Mouse (Mus musculus) kidney, postnatal 0 days (tissue): ENCODE results near the gene Gm20403. TPM values are rescaled to one million over a fixed set of nuclear protein-coding genes. Genes with fewer than 3 reads are reported as not detected.

Experiments
- ATAC-seq: fragments of 200-750 bp; cut with Nextera tagmentation; replicated peaks from 2 replicates; pipeline ENCODE4 v1.8.0; 2017; ENCODE audit warnings: low read depth, moderate number of reproducible peaks, moderate TSS enrichment, moderate library complexity; ENCODE audit not compliant: low FRiP score
- DNase-seq: peaks from one replicate; pipeline ENCODE4 v3.0.0-alpha.2; 2016; ENCODE audit warnings: low spot score
- H3K27ac ChIP-seq: fragments of 300-500 bp; sonication (generic); 2 replicates; pipeline ENCODE4 v1.5.1; 2014; ENCODE audit warnings: mild to moderate bottlenecking
- H3K27me3 ChIP-seq: fragments of 300-500 bp; sonication (generic); 2 replicates; pipeline ENCODE4 v1.6.1; 2014; ENCODE audit warnings: low read length, mixed read lengths; ENCODE audit not compliant: insufficient read depth
- H3K36me3 ChIP-seq: fragments of 300-500 bp; sonication (generic); 2 replicates; pipeline ENCODE4 v1.6.1; 2014; ENCODE audit warnings: low read length, mixed read lengths; ENCODE audit not compliant: insufficient read depth
- H3K4me1 ChIP-seq: fragments of 300-500 bp; sonication (generic); replicated peaks from 2 replicates; pipeline ENCODE4 v1.6.1; 2014; ENCODE audit warnings: antibody characterized with exemption, low read length, mixed read lengths; ENCODE audit not compliant: insufficient read depth
- H3K4me2 ChIP-seq: fragments of 300-500 bp; sonication (generic); 2 replicates; pipeline ENCODE4 v1.6.1; 2014; ENCODE audit warnings: mild to moderate bottlenecking, low read length, moderate library complexity, mixed read lengths
- H3K4me3 ChIP-seq: fragments of 300-500 bp; sonication (generic); replicated peaks from 2 replicates; pipeline ENCODE4 v1.5.1; 2014; ENCODE audit warnings: low read depth, low read length
- H3K9ac ChIP-seq: fragments of 300-500 bp; sonication (generic); 2 replicates; pipeline ENCODE4 v1.6.1; 2014; ENCODE audit warnings: low read depth, low read length
- H3K9me3 ChIP-seq: fragments of 300-500 bp; sonication (generic); replicated peaks from 2 replicates; pipeline ENCODE4 v1.6.1; 2016; ENCODE audit warnings: low read length, inconsistent platforms, mixed read lengths
- CTCF ChIP-seq: IDR thresholded peaks from 2 replicates; pipeline ENCODE4 v1.5.1; 2016; ENCODE audit warnings: antibody characterized with exemption, low read depth, mild to moderate bottlenecking, moderate library complexity
- WGBS: fragments of 180-500 bp; shearing (Covaris S2); extraction: QIAGEN DNeasy Blood & Tissue Kit; methylation state at CpG from one replicate; pipeline ENCODE4 v1.1.7; 2014; 5-methylcytosine and 5-hydroxymethylcytosine counted together
- polyA plus RNA-seq: library from polyadenylated mRNA; unstranded; fragments of >200 nt; fragmentation: Nextera tagmentation; extraction: Ambion mirVana; gene quantifications from 2 replicates; pipeline ENCODE4 v1.2.1, GENCODE M21; 2015

Gm20403 gene
- polyA plus RNA-seq, 1 experiment from 2014 or later: not detected

GRCm38 (mm10) chr12:55015428-55015827 is 29.1 kb upstream of the Gm20403 start:
- TF ChIP-seq CTCF: no peak
- Histone ChIP-seq H3K4me1 (no peaks in the 10 kb centered on the region), H3K27me3 (no peaks in the 10 kb centered on the region), H3K9ac (no peak overlapping the region), H3K27ac (no peak overlapping the region), H3K4me3 (no peak overlapping the region), H3K4me2 (no peak overlapping the region), H3K9me3 (no peaks in the 10 kb centered on the region), H3K36me3 (no peaks in the 10 kb centered on the region)
- 78% methylated on average over 5 of the region's 5 CpGs for WGBS
- DNase-seq: no peak
- no peak for ATAC-seq

- Histone ChIP-seq H3K4me2 (no peak within 1 kb of the TSS), H3K9me3 (no peaks in the 10 kb centered on the region), H3K9ac (no peak within 1 kb of the TSS), H3K27me3 (no peaks in the 10 kb centered on the region), H3K4me3 (no peak within 1 kb of the TSS), H3K36me3 (no peaks in the 10 kb centered on the region), H3K27ac (no peak within 1 kb of the TSS), H3K4me1 (no peaks in the 10 kb centered on the region)
- WGBS: 81% methylated on average over 6 of the region's 6 CpGs
- TF ChIP-seq CTCF: no peak
- DNase-seq (no peak), ATAC-seq (no peak)
Measured at GRCm38 (mm10) chr12:55013626-55014398, 27.5 kb upstream of the Gm20403 start, which contains the start of gene Baz1a. Baz1a (minus strand) TSS chr12:55014348.

- no peak overlapping the region for H3K9ac ChIP-seq
- WGBS: 76% methylated on average over 1 of the region's 1 CpGs
Measured at GRCm38 (mm10) chr12:55013031-55013430, 26.7 kb upstream of the Gm20403 start.

GRCm38 (mm10) chr12:55007361-55008008 is 21.2 kb upstream of the Gm20403 start:
- H3K27me3 ChIP-seq: no peaks in the 10 kb centered on the region
- no peak for TF ChIP-seq CTCF
- H3K9me3 ChIP-seq: no peaks in the 10 kb centered on the region
- H3K27ac ChIP-seq: no peak overlapping the region
- H3K9ac ChIP-seq: no peak overlapping the region
- ATAC-seq: no peak
- no peaks in the 10 kb centered on the region for H3K36me3 ChIP-seq
- DNase-seq: no peak
- no peak overlapping the region for H3K4me3 ChIP-seq
- H3K4me2 ChIP-seq: 0 out of 2 replicates have a peak overlapping the region, but pooled peaks have one; percentile 26
- 46% methylated on average over 14 of the region's 14 CpGs for WGBS
- H3K4me1 ChIP-seq: no peaks in the 10 kb centered on the region

More at GRCm38 (mm10) chr12:55013031-55013430, 26.7 kb upstream of the Gm20403 start:
- no peak for TF ChIP-seq CTCF
- Histone ChIP-seq H3K4me1 (no peaks in the 10 kb centered on the region), H3K9me3 (no peaks in the 10 kb centered on the region), H3K27me3 (no peaks in the 10 kb centered on the region), H3K27ac (no peak overlapping the region), H3K4me3 (no peak overlapping the region), H3K4me2 (no peak overlapping the region), H3K36me3 (no peaks in the 10 kb centered on the region)
- DNase-seq (no peak), ATAC-seq (no peak)

GRCm38 (mm10) chr12:55006071-55006470 is 19.7 kb upstream of the Gm20403 start:
- 92% methylated on average over 7 of the region's 7 CpGs for WGBS

GRCm38 (mm10) chr12:55004396-55004795 is 18.1 kb upstream of the Gm20403 start:
- ATAC-seq: no peak
- 94% methylated on average over 3 of the region's 3 CpGs for WGBS
- Histone ChIP-seq H3K4me3 (no peak overlapping the region), H3K4me1 (no peaks in the 10 kb centered on the region), H3K36me3 (no peaks in the 10 kb centered on the region), H3K9ac (no peak overlapping the region), H3K27ac (no peak overlapping the region), H3K27me3 (no peaks in the 10 kb centered on the region), H3K4me2 (no peak overlapping the region), H3K9me3 (no peaks in the 10 kb centered on the region)
- DNase-seq: no peak
- no peak for TF ChIP-seq CTCF

More at GRCm38 (mm10) chr12:55006071-55006470, 19.7 kb upstream of the Gm20403 start:
- Histone ChIP-seq H3K9ac (no peak overlapping the region), H3K27ac (no peak overlapping the region), H3K4me2 (no peak overlapping the region), H3K36me3 (no peaks in the 10 kb centered on the region), H3K9me3 (no peaks in the 10 kb centered on the region), H3K4me3 (no peak overlapping the region), H3K27me3 (no peaks in the 10 kb centered on the region), H3K4me1 (no peaks in the 10 kb centered on the region)
- DNase-seq (no peak), ATAC-seq (no peak)
- no peak for TF ChIP-seq CTCF
